Mouse (Mus musculus): ENCODE measurements around the gene Adamts7.

The Adamts7 gene

GRCm38 (mm10) chr9:90234786-90235185, 71.9 kb downstream of the Adamts7 start:
- no peak for DNase-seq (ENCODE audit: low read depth, low spot score)

- DNase-seq (ENCODE audit: low read depth, low spot score), result no peak
Observed at GRCm38 (mm10) chr9:90235258-90235882, 72.5 kb downstream of the Adamts7 start.

DNA sequence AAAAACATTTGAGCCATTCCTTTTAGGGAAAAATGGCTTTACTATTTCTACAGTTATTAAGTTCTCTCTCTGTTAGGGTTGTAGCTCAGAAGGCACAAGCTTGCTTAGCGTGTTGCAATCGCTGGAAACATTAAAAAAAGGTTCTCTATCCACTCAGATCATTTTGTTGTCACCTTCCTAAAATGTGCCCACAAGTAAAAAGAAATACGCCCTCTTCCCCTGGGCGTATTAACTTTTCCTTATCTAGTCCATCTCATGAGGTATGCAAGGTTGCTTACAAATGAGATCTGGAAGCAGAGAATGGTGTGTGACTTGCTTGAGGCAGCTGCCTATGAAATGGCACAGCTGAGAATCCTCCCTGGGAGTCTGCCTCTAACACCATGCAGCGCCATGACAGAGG, 73.9 kb downstream of the Adamts7 start:
- no peak for DNase-seq (ENCODE audit: low read depth, low spot score)

GRCm38 (mm10) chr9:90237232-90238062, 74.6 kb downstream of the Adamts7 start:
- DNase-seq (ENCODE audit: low read depth, low spot score), result no peak

DNA sequence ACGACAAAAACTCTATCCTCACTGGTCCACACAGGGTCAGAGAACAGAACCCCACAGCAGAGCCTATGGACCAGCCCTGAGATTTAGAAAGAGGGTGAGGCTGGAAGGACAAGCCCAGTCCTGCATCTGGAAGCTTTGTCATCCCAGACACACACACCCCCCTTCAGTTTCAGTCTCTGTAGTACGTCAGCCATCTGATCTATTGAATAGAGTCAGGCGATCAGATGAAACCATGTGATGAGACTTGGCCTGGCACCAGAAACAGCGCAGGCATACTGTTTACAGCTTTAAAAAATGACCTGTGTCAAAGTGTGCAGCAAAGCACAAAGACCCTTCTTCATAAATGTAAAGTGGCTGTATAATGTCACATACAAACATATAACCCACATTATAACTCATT, 77.7 kb downstream of the Adamts7 start:
- DNase-seq (ENCODE audit: low read depth, low spot score), result no peak

DNA sequence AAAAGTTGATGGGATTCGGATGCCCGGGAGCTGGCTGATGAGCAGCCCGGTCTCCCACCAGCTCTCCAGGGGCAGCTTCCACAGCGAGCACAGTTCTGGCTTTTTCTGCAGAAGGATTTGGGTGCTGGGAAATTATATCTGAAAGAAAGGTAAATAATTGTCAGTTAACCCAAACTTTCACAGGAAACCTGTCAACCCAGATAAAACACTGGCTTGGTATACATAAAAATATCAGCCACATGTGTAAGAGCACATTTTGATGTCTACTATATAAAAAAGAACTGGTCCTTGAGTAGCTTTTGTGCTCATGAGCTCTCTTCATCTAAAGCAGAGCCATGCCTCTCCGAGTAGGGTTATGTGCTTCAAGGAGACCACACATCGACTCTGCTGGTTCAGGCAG, 78.2 kb downstream of the Adamts7 start:
- no peak for DNase-seq (ENCODE audit: low read depth, low spot score)

GRCm38 (mm10) chr9:90241618-90242017, 78.7 kb downstream of the Adamts7 start:
- DNase-seq (ENCODE audit: low read depth, low spot score), result no peak

DNA sequence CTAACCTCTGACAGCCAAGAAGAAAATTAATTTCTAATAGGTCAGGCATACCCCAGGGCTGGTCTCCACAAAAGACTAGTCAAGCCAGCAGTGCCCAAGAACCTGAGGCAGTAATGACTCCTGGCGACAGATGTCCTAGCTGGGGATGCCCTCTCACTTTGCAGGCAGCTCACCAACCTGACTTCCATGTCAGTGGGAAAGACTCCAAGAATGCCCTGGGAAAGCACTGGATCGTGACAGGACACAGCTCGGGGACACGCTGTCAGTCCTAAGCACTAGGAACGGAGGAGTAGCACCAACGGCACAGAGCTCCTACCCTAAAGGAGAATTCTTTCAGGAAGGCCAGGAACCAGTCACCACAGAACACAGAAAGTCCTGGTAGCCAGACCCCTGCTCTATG, 79.4 kb downstream of the Adamts7 start:
- no peak for DNase-seq (ENCODE audit: low read depth, low spot score)

GRCm38 (mm10) chr9:90242855-90243254, 80.0 kb downstream of the Adamts7 start:
- no peak for DNase-seq (ENCODE audit: low read depth, low spot score)

- no peak for DNase-seq (ENCODE audit: low read depth, low spot score)
Observed at GRCm38 (mm10) chr9:90244301-90245151, 81.7 kb downstream of the Adamts7 start.

- DNase-seq (ENCODE audit: low read depth, low spot score), result no peak
Observed at GRCm38 (mm10) chr9:90245206-90245605, 82.3 kb downstream of the Adamts7 start.

- DNase-seq (ENCODE audit: low read depth, low spot score), result no peak
Observed at GRCm38 (mm10) chr9:90245781-90246180, 82.9 kb downstream of the Adamts7 start.

GRCm38 (mm10) chr9:90247316-90247715, 84.4 kb downstream of the Adamts7 start:
- DNase-seq (ENCODE audit: low read depth, low spot score), result no peak

GRCm38 (mm10) chr9:90248326-90248725, 85.5 kb downstream of the Adamts7 start:
- no peak for DNase-seq (ENCODE audit: low read depth, low spot score)

DNA sequence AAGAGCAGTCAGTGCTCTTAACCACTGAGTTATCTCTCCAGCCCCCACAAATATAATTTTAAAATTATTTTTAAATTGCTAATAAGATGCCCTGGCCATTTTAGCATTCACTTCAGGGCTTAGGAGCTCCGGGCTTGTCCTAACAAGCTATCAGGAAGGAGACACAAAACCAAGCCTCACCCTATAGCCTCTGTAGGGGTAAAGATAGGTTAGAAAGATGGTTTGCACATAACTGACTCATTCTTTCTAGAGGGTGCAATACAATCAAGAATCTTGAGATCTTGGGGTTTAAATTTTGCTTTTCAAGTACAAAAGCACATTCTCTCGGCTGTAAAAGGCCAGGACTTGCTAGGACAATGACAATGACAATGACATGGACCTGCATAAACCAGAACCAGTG, 86.2 kb downstream of the Adamts7 start:
- DNase-seq (ENCODE audit: low read depth, low spot score), result no peak

DNA sequence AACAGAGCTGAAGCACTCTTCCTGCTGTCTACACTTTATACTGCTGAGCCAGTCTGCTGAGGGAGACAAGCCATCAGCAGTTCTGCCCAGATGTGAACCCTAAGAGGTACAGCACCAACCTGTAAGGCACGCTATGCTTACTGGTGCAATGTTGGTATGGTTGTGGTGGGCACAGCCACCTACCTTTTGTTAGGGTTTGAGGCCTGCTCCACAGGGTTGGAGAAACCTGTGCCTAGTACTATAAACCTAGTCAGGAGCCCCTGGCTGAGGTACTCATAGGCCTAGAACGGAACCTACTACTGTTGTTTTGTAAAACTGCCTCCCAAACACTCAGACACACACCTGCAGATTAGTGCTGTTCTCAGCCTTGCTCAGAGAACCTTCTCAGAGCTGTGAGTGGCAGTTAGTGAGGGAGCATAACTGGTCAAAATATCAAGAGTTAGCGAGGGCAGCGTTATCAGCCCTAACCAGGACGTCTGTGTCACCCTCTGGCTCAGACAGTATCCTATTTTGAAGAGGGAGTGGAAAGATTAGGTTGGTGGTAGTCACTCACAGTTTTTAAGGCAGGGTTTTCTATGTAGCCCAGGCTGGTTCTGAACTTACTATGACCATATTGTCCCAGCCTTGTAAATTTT, 87.4 kb downstream of the Adamts7 start:
- DNase-seq (ENCODE audit: low read depth, low spot score), result no peak

DNA sequence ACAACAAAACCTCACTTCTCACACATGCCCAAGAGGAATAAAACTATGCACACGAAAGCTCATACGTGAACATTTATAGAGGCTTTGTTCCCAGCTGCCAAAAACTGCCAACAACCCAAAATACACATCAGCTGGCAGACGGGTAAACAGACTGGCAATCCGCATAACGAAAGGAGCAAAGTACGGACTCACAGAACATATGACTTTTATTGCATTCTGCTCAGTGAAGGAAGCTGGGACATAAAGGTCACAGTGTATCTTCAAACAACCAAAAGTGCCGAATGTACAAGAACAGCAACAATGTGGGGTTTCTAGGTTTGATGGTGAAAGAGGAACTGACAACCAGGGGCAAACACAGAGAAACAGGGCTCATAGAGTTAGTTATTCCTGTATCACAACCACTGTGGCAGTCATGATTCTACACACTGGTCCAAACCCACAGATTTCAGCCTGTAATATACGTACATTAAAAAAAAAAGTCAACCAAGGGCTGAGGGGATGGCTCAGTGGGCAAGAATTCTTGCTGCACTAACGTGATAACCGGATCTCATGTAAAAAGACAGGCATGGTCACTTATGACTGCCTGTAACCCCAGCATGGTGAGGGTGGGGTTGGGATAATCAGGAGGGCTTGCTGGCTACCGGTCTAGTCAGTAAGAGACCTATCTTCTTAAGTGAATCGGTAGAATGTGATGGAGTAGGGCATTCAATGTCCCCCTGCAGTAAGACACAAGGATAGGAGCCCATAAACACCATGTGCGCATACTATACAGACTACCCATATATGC, 88.3 kb downstream of the Adamts7 start:
- no peak for DNase-seq (ENCODE audit: low read depth, low spot score)

DNA sequence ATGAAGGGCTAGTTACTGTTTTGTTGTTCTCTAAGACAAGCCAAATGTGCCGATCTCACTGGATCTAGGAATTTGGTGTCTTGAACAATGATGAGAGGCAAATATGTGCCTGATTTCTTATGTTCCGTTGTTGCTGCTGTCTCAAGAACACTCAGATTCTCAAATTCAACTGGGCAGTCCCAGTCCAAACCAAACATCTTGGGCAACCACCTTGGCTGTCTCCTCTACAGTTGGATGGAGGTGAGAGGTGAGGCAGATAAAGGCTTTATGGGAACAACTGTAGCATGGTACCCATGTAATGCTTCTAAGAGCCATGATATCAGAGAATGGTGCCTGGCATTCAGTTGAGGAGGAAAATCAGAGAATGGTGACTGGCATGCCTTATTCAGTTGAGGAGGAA, 90.3 kb downstream of the Adamts7 start:
- DNase-seq (ENCODE audit: low read depth, low spot score), result no peak

DNA sequence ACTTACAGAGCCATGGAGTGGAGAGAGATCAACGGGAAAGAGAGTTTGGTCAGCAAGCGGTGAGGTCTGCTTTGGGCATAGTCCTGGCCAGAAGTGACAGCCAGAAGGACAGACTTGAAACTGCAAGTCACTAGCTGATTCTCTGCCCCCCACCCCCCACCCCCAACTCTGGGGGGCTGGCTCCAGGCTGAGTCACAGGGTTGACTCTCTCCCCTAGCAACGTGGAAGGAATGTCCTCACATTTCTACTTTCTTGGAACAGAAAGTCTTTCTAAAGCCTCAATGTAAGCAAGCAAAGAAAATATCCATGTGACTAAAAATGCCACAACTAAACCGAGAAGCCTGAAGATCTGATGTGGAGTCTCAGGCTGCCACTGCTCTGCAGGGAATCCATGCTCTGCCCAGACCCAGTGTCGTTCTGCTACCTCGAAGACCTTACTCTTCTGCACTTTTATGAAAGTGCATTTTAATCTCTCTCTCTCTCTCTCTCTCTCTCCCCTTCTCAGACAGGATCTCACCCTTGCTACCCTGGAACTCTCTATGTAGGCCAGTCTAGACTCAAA, 93.1 kb downstream of the Adamts7 start:
- no peak for DNase-seq (ENCODE audit: low read depth, low spot score)

GRCm38 (mm10) chr9:90257220-90257619, 94.4 kb downstream of the Adamts7 start:
- DNase-seq (ENCODE audit: low read depth, low spot score), result no peak

Measured in retina, postnatal 7 days (tissue).